Mouse (Mus musculus) lung, postnatal 10 days (tissue): ENCODE measurements around the gene Psmd2.

Experiments used
- DNase-seq: peaks from one replicate; pipeline ENCODE4 v3.0.0; 2021

The Psmd2 gene

GRCm38 (mm10) chr16:20703071-20703470, 51.6 kb downstream of the Psmd2 start:
- DNase-seq: no peak

GRCm38 (mm10) chr16:20703699-20704400, 52.4 kb downstream of the Psmd2 start:
- no peak for DNase-seq

GRCm38 (mm10) chr16:20705786-20706185, 54.3 kb downstream of the Psmd2 start:
- DNase-seq: no peak

- peak; percentile 37 for DNase-seq
Measured at GRCm38 (mm10) chr16:20706407-20707055, 55.1 kb downstream of the Psmd2 start.

- no peak for DNase-seq
Measured at GRCm38 (mm10) chr16:20708220-20708938, 56.9 kb downstream of the Psmd2 start.

GRCm38 (mm10) chr16:20708939-20709734, 57.7 kb downstream of the Psmd2 start:
- DNase-seq: peak; percentile 30

GRCm38 (mm10) chr16:20710370-20710769, 58.9 kb downstream of the Psmd2 start:
- DNase-seq: no peak

GRCm38 (mm10) chr16:20710810-20711209, 59.4 kb downstream of the Psmd2 start:
- no peak for DNase-seq

- DNase-seq: no peak
Measured at GRCm38 (mm10) chr16:20712190-20712589, 60.7 kb downstream of the Psmd2 start.

GRCm38 (mm10) chr16:20712889-20713288, 61.4 kb downstream of the Psmd2 start:
- DNase-seq: no peak
